In the genomic region with DNA sequence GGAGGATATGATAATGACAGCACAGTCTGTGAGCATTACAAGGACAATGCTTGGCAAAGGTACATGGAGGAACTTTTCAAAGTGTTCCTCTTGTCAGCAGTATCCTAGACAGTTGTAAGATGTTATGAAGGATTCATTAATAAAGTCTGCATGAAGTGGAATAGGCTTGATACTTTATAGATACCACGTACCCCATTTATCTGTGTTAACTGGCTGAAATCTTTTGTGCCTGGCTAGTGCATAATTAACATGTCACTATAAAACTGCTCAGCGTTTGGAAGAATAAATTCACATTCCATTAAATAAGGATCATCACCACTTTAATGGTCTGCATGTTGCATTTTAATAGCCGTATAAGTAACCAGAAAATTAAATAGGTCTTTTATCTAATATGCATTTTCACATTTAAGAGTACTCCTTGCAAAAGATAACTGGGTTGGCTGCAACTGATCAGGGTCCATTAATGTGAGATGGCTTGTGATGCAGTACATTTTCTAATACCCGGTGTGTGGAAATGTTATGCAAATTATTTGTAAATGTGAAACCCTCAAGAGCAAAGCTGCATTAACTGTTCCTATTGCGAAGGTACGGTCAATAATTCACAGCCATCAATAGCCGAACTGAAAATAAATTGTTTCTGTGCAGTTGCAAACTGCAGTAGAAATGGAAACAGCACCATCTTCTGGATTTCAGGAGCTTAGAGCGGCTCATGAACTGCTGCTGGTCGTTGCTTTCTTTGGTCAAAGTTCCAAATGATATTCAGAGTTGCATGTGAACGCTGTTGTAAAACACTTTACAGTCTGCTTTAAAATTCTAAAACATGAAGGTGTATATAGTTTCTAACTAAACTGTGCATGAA, we compare ENCODE assay signal across 10 mouse cellular contexts.
DNase-seq lines count a peak whose midpoint lies in the region; ATAC-seq and TF ChIP-seq lines count a peak whose summit lies in the region.
"Had no signal": no experiment of that assay in that cellular context is flagged by ENCODE, and none has a peak within 500 bp of the region (broad histone marks: within the 10 kb centered on the region; RNA-seq: fewer than 3 reads in every experiment).

No protein-coding gene starts in this region.

- H3K4me1 ChIP-seq in heart, adult 2 months (ENCODE audit: control insufficient read depth, insufficient read depth, low read length), result no peaks in the 10 kb centered on the region
- no peaks in the 10 kb centered on the region for H3K4me1 ChIP-seq in MEL (ENCODE audit: control insufficient read depth in 1 of 2, insufficient read depth in 2 of 2, low read length in 2 of 2)
- no peaks in the 10 kb centered on the region for H3K4me1 ChIP-seq in forebrain, postnatal 0 days (ENCODE audit: insufficient read depth)
- H3K4me1 ChIP-seq in midbrain, embryonic 12.5 days, result no peaks in the 10 kb centered on the region
- H3K4me1 ChIP-seq: embryonic facial prominence, embryonic 15.5 days had no signal

- no peak for TF ChIP-seq POLR2A in heart, adult 2 months (IDR thresholded peaks at IDR 0.05; ENCODE audit: insufficient read depth, low read depth, low read length)
- TF ChIP-seq POLR2A in MEL (IDR thresholded peaks at IDR 0.05; ENCODE audit: control insufficient read depth in 1 of 2, insufficient read depth in 1 of 2, low read depth in 1 of 2, low read length in 2 of 2, poor library complexity in 1 of 2), result no peak

- ATAC-seq in forebrain, postnatal 0 days, result peak; percentile 64
- ATAC-seq in midbrain, embryonic 12.5 days (ENCODE audit: low FRiP score, low read depth), result peak; percentile 9; the same call in 1 of the 2 replicates
- ATAC-seq in erythroid progenitor cell, adult 5-6 weeks (replicated peaks; ENCODE audit: low FRiP score, poor library complexity, severe bottlenecking), result no peak

- DNase-seq in heart, adult 2 months, result no peak
- no peak for DNase-seq in heart, adult 18-20 months
- DNase-seq in MEL (ENCODE audit: low read depth, low spot score), result peak; percentile 28
- DNase-seq in forebrain, postnatal 0 days, result peak; percentile 79
- no peak for DNase-seq in kidney, adult 18-20 months
- DNase-seq in adrenal gland, adult 8-10 months, result no peak

- H3K79me2 ChIP-seq in heart, adult 2 months (replicated peaks; ENCODE audit: control insufficient read depth, insufficient read depth, low read length), result no peaks in the 10 kb centered on the region
- H3K79me2 ChIP-seq in MEL (ENCODE audit: control insufficient read depth, insufficient read depth, low read length, poor library complexity), result no peaks in the 10 kb centered on the region

- no peak overlapping the region for H3K4me3 ChIP-seq in heart, adult 2 months
- H3K4me3 ChIP-seq in MEL (ENCODE audit: control insufficient read depth in 1 of 2, insufficient read depth in 1 of 2, low read depth in 2 of 2, low read length in 2 of 2), result no peak overlapping the region
- H3K4me3 ChIP-seq in forebrain, postnatal 0 days (ENCODE audit: low read depth, low read length), result no peak overlapping the region
- no peak overlapping the region for H3K4me3 ChIP-seq in midbrain, embryonic 12.5 days
- H3K4me3 ChIP-seq: embryonic facial prominence, embryonic 15.5 days had no signal

- intact Hi-C loops in heart, adult 2 months (cut with DNase I), result loop anchor here (2.0 kb wide), 1 partner anchor 455 kb away; no protein-coding TSS in a partner anchor

- TF ChIP-seq RAD21 in MEL (IDR thresholded peaks at IDR 0.05; ENCODE audit: low read depth, low read length), result peak; percentile 70

- H3K9ac ChIP-seq in heart, adult 2 months (ENCODE audit: low read depth, low read length), result no peak overlapping the region
- no peak overlapping the region for H3K9ac ChIP-seq in MEL (ENCODE audit: control insufficient read depth, low read depth, low read length, poor library complexity, severe bottlenecking)
- no peak overlapping the region for H3K9ac ChIP-seq in forebrain, postnatal 0 days
- H3K9ac ChIP-seq in midbrain, embryonic 12.5 days (replicated peaks), result no peak overlapping the region
- H3K9ac ChIP-seq: embryonic facial prominence, embryonic 15.5 days; liver, embryonic 14.5 days had no signal

- H3K36me3 ChIP-seq in heart, adult 2 months (ENCODE audit: control insufficient read depth, insufficient read depth, low read length), result no peaks in the 10 kb centered on the region
- H3K36me3 ChIP-seq in MEL (ENCODE audit: control insufficient read depth in 1 of 2, insufficient read depth in 2 of 2, low read length in 2 of 2), result no peaks in the 10 kb centered on the region
- H3K36me3 ChIP-seq in forebrain, postnatal 0 days (ENCODE audit: insufficient read depth), result no peaks in the 10 kb centered on the region
- no peaks in the 10 kb centered on the region for H3K36me3 ChIP-seq in midbrain, embryonic 12.5 days
- H3K36me3 ChIP-seq: embryonic facial prominence, embryonic 15.5 days had no signal

- H3K27me3 ChIP-seq in heart, adult 2 months (ENCODE audit: control insufficient read depth, insufficient read depth, low read length), result no peaks in the 10 kb centered on the region
- no peaks in the 10 kb centered on the region for H3K27me3 ChIP-seq in MEL (ENCODE audit: control insufficient read depth in 1 of 2, insufficient read depth in 2 of 2, low read length in 2 of 2)
- H3K27me3 ChIP-seq in forebrain, postnatal 0 days (ENCODE audit: insufficient read depth, low read length), result no peaks in the 10 kb centered on the region
- no peaks in the 10 kb centered on the region for H3K27me3 ChIP-seq in midbrain, embryonic 12.5 days
- H3K27me3 ChIP-seq: embryonic facial prominence, embryonic 15.5 days had no signal

- H3K4me2 ChIP-seq in forebrain, postnatal 0 days (ENCODE audit: low read depth), result peak overlapping the region; percentile 23; the same call in 1 of the 2 replicates
- H3K4me2 ChIP-seq in midbrain, embryonic 12.5 days (replicated peaks), result no peak overlapping the region
- H3K4me2 ChIP-seq: embryonic facial prominence, embryonic 15.5 days had no signal

- H3K9me3 ChIP-seq in MEL (replicated peaks; ENCODE audit: insufficient read depth, low read length), result no peaks in the 10 kb centered on the region
- H3K9me3 ChIP-seq in forebrain, postnatal 0 days (ENCODE audit: low read length), result no peaks in the 10 kb centered on the region
- no peaks in the 10 kb centered on the region for H3K9me3 ChIP-seq in midbrain, embryonic 12.5 days
- H3K9me3 ChIP-seq: embryonic facial prominence, embryonic 15.5 days had no signal

- TF ChIP-seq CTCF in heart, adult 2 months (IDR thresholded peaks at IDR 0.05), result peak; percentile 71
- TF ChIP-seq CTCF in MEL (IDR thresholded peaks at IDR 0.05 in 2 of 3, conservative IDR thresholded peaks at IDR 0.05 in 1 of 3; ENCODE audit: control insufficient read depth in 1 of 3, insufficient read depth in 1 of 3, low read depth in 2 of 3, low read length in 3 of 3, poor library complexity in 1 of 3, severe bottlenecking in 1 of 3), result peak in 2 of 3 experiments; percentile 27 to 57; a peak in 3 of 6 replicates
- TF ChIP-seq CTCF in forebrain, postnatal 0 days (IDR thresholded peaks at IDR 0.05; ENCODE audit: low read depth), result peak; percentile 84

- 45% methylated on average over 10 of the region's 10 CpGs for WGBS in heart, adult 2 months
- 27% methylated on average over 10 of the region's 10 CpGs for WGBS in forebrain, postnatal 0 days
- 48% methylated on average over 10 of the region's 10 CpGs for WGBS in midbrain, embryonic 12.5 days

- TF ChIP-seq EP300 in heart, adult 2 months (IDR thresholded peaks at IDR 0.05; ENCODE audit: insufficient read depth, low read depth, low read length), result no peak
- no peak for TF ChIP-seq EP300 in MEL (IDR thresholded peaks at IDR 0.05; ENCODE audit: low read depth in 1 of 2, low read length in 2 of 2)

- no peak overlapping the region for H3K27ac ChIP-seq in heart, adult 2 months
- no peak overlapping the region for H3K27ac ChIP-seq in MEL (ENCODE audit: control insufficient read depth, low read depth, low read length)
- H3K27ac ChIP-seq in forebrain, postnatal 0 days (ENCODE audit: low read depth, low read length), result no peak overlapping the region
- no peak overlapping the region for H3K27ac ChIP-seq in midbrain, embryonic 12.5 days (replicated peaks)
- H3K27ac ChIP-seq: embryonic facial prominence, embryonic 15.5 days; liver, embryonic 14.5 days had no signal

TF ChIP-seq in MEL, 35 proteins besides CTCF, POLR2A, EP300 and RAD21:
- TF ChIP-seq GATA1 (IDR thresholded peaks at IDR 0.05; ENCODE audit: low read depth, low read length), result no peak
- TF ChIP-seq ETS1 (IDR thresholded peaks at IDR 0.05; ENCODE audit: low read depth, low read length), result no peak
- TF ChIP-seq ZMIZ1 (IDR thresholded peaks at IDR 0.05; ENCODE audit: low read depth, low read length), result no peak
- no peak for TF ChIP-seq TCF12 (IDR thresholded peaks at IDR 0.05; ENCODE audit: low read depth, low read length)
- TF ChIP-seq MAX (IDR thresholded peaks at IDR 0.05; ENCODE audit: low read length), result no peak
- TF ChIP-seq MXI1 (IDR thresholded peaks at IDR 0.05; ENCODE audit: low read depth, low read length), result no peak
- no peak for TF ChIP-seq USF2 (IDR thresholded peaks at IDR 0.05; ENCODE audit: borderline replicate concordance in 1 of 2, insufficient read depth in 1 of 2, low read depth in 1 of 2, low read length in 2 of 2)
- TF ChIP-seq CHD1 (IDR thresholded peaks at IDR 0.05; ENCODE audit: low read depth, low read length), result no peak
- no peak for TF ChIP-seq MAFK (IDR thresholded peaks at IDR 0.05; ENCODE audit: borderline replicate concordance, low read depth, low read length)
- no peak for TF ChIP-seq SIN3A (IDR thresholded peaks at IDR 0.05; ENCODE audit: low read length)
- peak; percentile 50 for TF ChIP-seq ZC3H11A (IDR thresholded peaks at IDR 0.05; ENCODE audit: low read depth, low read length)
- peak; percentile 64 for TF ChIP-seq SMC3 (IDR thresholded peaks at IDR 0.05; ENCODE audit: low read depth, low read length)
TF ChIP-seq in MEL: peak in this region for 2.

Comparison
In these comparisons a context has a peak if more than half of its experiments do, and no peak if none do; other contexts are left out.
1. DNase-seq: peak in MEL (single experiment) and forebrain, postnatal 0 days (single experiment); none in heart, adult 2 months (0 of 2), heart, adult 18-20 months (0 of 2), kidney, adult 18-20 months (single experiment) and adrenal gland, adult 8-10 months (single experiment).
2. Peak in every context shown above with its lines, with median percentiles within 50 percentile points of each other: CTCF ChIP-seq.